Mouse (Mus musculus): ENCODE results near the gene Cyp1a1.

DNA sequence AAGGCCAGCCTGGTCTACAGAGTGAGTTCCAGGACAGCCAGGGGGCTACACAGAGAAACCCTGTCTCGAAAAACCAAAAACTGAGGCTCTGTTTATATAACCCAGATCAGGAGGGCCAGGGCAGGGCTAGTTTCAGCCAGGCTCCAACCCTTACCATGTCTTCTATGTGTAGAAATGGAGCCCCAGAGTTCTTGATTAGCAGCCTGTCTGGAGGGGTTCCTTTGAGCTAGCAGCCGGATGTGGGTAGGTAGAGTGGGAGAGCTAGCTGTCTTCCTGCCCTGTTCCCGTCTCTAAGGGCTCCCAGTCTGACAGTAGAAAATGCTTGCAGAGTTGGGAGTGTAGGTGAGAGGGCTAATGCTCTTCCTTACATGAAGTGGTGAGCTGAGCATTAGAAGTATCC is 20.6 kb upstream of the Cyp1a1 start:
- no peak for TF ChIP-seq POLR2A (IDR thresholded peaks at IDR 0.05; ENCODE audit: insufficient read depth, low read depth, low read length)
- TF ChIP-seq CTCF (IDR thresholded peaks at IDR 0.05; ENCODE audit: insufficient read depth, low read depth, low read length) = no peak

Data from olfactory bulb, adult 2 months (tissue).